19 mouse cellular contexts compared by ENCODE assay signal in the genomic region with DNA sequence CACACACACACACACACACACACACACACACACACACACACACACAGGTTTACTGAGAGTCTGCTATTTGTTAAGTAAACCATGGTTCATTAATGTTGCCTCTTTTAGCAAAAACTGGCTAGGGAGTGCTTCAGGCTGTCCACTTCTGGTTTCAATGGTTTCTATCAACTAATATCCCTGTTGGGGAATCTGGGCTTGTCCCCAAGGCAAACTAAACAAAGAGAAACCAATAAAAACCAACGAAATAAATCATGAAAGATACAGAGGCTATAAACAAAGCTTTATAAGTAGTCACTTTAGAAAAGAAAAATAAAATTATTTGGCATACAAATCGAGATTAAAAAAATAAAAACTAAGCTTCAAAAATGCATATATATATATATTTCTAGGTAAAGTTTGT. TPM values are rescaled to one million over a fixed set of nuclear protein-coding genes. Genes with fewer than 3 reads are reported as not detected.
DNase-seq lines count a peak whose midpoint lies in the region; ATAC-seq and TF ChIP-seq lines count a peak whose summit lies in the region.
"Had no signal": no experiment of that assay in that cellular context is flagged by ENCODE, and none has a peak within 500 bp of the region (broad histone marks: within the 10 kb centered on the region; RNA-seq: fewer than 3 reads in every experiment).

No protein-coding gene starts in this region.

- H3K36me3 ChIP-seq in heart, postnatal 0 days (replicated peaks; ENCODE audit: control insufficient read depth, insufficient read depth, low read length), result no peaks in the 10 kb centered on the region
- no peaks in the 10 kb centered on the region for H3K36me3 ChIP-seq in kidney, embryonic 15.5 days
- H3K36me3 ChIP-seq in limb, embryonic 15.5 days, result no peaks in the 10 kb centered on the region
- no peaks in the 10 kb centered on the region for H3K36me3 ChIP-seq in limb, embryonic 10.5 days
- H3K36me3 ChIP-seq: embryonic facial prominence, embryonic 10.5 days; heart, embryonic 10.5 days; hindbrain, embryonic 15.5 days had no signal

- no peak for TF ChIP-seq EP300 in heart, postnatal 0 days (IDR thresholded peaks at IDR 0.05; ENCODE audit: low read depth)

- TF ChIP-seq CTCF in heart, postnatal 0 days (IDR thresholded peaks at IDR 0.05; ENCODE audit: low read depth), result no peak

- WGBS in heart, postnatal 0 days, result 63% methylated on average over 2 of the region's 2 CpGs
- WGBS in kidney, embryonic 15.5 days, result 65% methylated on average over 2 of the region's 2 CpGs
- WGBS in limb, embryonic 15.5 days, result 37% methylated on average over 2 of the region's 2 CpGs
- 84% methylated on average over 2 of the region's 2 CpGs for WGBS in limb, embryonic 10.5 days

- H3K27me3 ChIP-seq in heart, postnatal 0 days (ENCODE audit: control insufficient read depth, insufficient read depth, low read length), result no peaks in the 10 kb centered on the region
- H3K27me3 ChIP-seq in kidney, embryonic 15.5 days, result no peaks in the 10 kb centered on the region
- no peaks in the 10 kb centered on the region for H3K27me3 ChIP-seq in limb, embryonic 15.5 days
- H3K27me3 ChIP-seq in limb, embryonic 10.5 days (ENCODE audit: low read depth, poor library complexity, severe bottlenecking), result no peaks in the 10 kb centered on the region
- H3K27me3 ChIP-seq: CH12.LX; forebrain, embryonic 13.5 days; hindbrain, embryonic 15.5 days; Patski had no signal

- no peak for ATAC-seq in heart, postnatal 0 days (ENCODE audit: insufficient read depth, low read depth)
- no peak for ATAC-seq in kidney, embryonic 15.5 days (replicated peaks; ENCODE audit: low FRiP score)
- no peak for ATAC-seq in limb, embryonic 15.5 days (ENCODE audit: insufficient number of reproducible peaks, low FRiP score, low TSS enrichment, low read depth)
- ATAC-seq: activated CD4-positive, CD25-positive, alpha-beta regulatory T cell, adult 4 months; forebrain, embryonic 13.5 days; forebrain, postnatal 0 days; Patski had no signal

- no peak overlapping the region for H3K4me3 ChIP-seq in heart, postnatal 0 days (ENCODE audit: low read depth, low read length)
- no peak overlapping the region for H3K4me3 ChIP-seq in kidney, embryonic 15.5 days (replicated peaks)
- H3K4me3 ChIP-seq in limb, embryonic 15.5 days, result no peak overlapping the region
- no peak overlapping the region for H3K4me3 ChIP-seq in limb, embryonic 10.5 days
- H3K4me3 ChIP-seq: embryonic facial prominence, embryonic 10.5 days; forebrain, embryonic 13.5 days; heart, embryonic 10.5 days; hindbrain, embryonic 15.5 days had no signal

- intact Hi-C loops in heart, postnatal 25 days (cut with DNase I), result no loop called here

- no peaks in the 10 kb centered on the region for H3K4me1 ChIP-seq in heart, postnatal 0 days (ENCODE audit: control insufficient read depth, insufficient read depth)
- peaks cover 15% of the 10 kb centered on the region for H3K4me1 ChIP-seq in kidney, embryonic 15.5 days
- peaks cover 11% of the 10 kb centered on the region; the same call in 1 of the 2 replicates for H3K4me1 ChIP-seq in limb, embryonic 15.5 days
- H3K4me1 ChIP-seq in limb, embryonic 10.5 days, result peaks cover 16% of the 10 kb centered on the region
- H3K4me1 ChIP-seq: forebrain, embryonic 13.5 days; hindbrain, embryonic 15.5 days had no signal

- H3K9me3 ChIP-seq in heart, postnatal 0 days (replicated peaks; ENCODE audit: control insufficient read depth, low read length), result no peaks in the 10 kb centered on the region
- no peaks in the 10 kb centered on the region for H3K9me3 ChIP-seq in kidney, embryonic 15.5 days (replicated peaks)
- no peaks in the 10 kb centered on the region for H3K9me3 ChIP-seq in limb, embryonic 15.5 days
- no peaks in the 10 kb centered on the region for H3K9me3 ChIP-seq in limb, embryonic 10.5 days (replicated peaks)
- H3K9me3 ChIP-seq: embryonic facial prominence, embryonic 10.5 days; forebrain, embryonic 13.5 days; heart, embryonic 10.5 days; hindbrain, embryonic 15.5 days had no signal

- no peak overlapping the region for H3K9ac ChIP-seq in heart, postnatal 0 days (replicated peaks; ENCODE audit: low read depth, low read length)
- H3K9ac ChIP-seq in kidney, embryonic 15.5 days, result no peak overlapping the region
- H3K9ac ChIP-seq in limb, embryonic 15.5 days, result no peak overlapping the region
- H3K9ac ChIP-seq: forebrain, embryonic 13.5 days; forebrain, postnatal 0 days; hindbrain, embryonic 15.5 days had no signal

- DNase-seq in heart, postnatal 0 days (ENCODE audit: low spot score), result no peak
- no peak for DNase-seq in heart, postnatal 25 days (ENCODE audit: low spot score)
- no peak for DNase-seq in kidney, adult 11 months
- no peak for DNase-seq in limb, embryonic 10.5 days (ENCODE audit: low spot score)
- DNase-seq in cerebellum, adult 11-12 months, result no peak
- DNase-seq: adrenal gland, adult 2 months; adrenal gland, postnatal 25 days; cerebellum, adult 2 months; cerebellum, postnatal 10 days; forebrain, postnatal 0 days had no signal

- no peak overlapping the region for H3K4me2 ChIP-seq in heart, postnatal 0 days (ENCODE audit: low read depth, low read length)
- no peak overlapping the region for H3K4me2 ChIP-seq in kidney, embryonic 15.5 days
- H3K4me2 ChIP-seq in limb, embryonic 15.5 days, result no peak overlapping the region
- H3K4me2 ChIP-seq: forebrain, embryonic 13.5 days; hindbrain, embryonic 15.5 days had no signal

- H3K27ac ChIP-seq in heart, postnatal 0 days (ENCODE audit: low read depth), result peak overlapping the region; percentile 78; the same call in 1 of the 2 replicates
- H3K27ac ChIP-seq in kidney, embryonic 15.5 days, result peak overlapping the region; percentile 86
- H3K27ac ChIP-seq in limb, embryonic 15.5 days, result peak overlapping the region; percentile 35; the same call in 1 of the 2 replicates
- no peak overlapping the region for H3K27ac ChIP-seq in limb, embryonic 10.5 days
- H3K27ac ChIP-seq: embryonic facial prominence, embryonic 10.5 days; forebrain, embryonic 13.5 days; hindbrain, embryonic 15.5 days had no signal

RNA-seq across cellular contexts. Expression of gene Filip1l, which starts 39.6 kb away (rescaled TPM):
- total RNA-seq in heart, postnatal 0 days (2014; rRNA removed; ENCODE audit: low replicate concordance), result 14.1 and 18.2 TPM in 2 replicates
- polyA plus RNA-seq in heart, postnatal 0 days (2015; fragmentation: Nextera tagmentation; extraction: Ambion mirVana), result 23.8 and 26.0 TPM in 2 replicates
- total RNA-seq in heart, postnatal 25 days (2021), result 10 to 100 TPM; 32.9 to 40.7 TPM
- 24.2 and 24.8 TPM in 2 replicates for polyA plus RNA-seq in kidney, embryonic 15.5 days (2015; fragmentation: Nextera tagmentation; extraction: Ambion mirVana)
- 46.3 and 46.8 TPM in 2 replicates for polyA plus RNA-seq in limb, embryonic 15.5 days (2015; fragmentation: Nextera tagmentation; extraction: Ambion mirVana)
- polyA plus RNA-seq in limb, embryonic 10.5 days (2016; fragmentation: Nextera tagmentation; extraction: Ambion mirVana), result 10.7 and 14.4 TPM in 2 replicates
